Mouse (Mus musculus): ENCODE data around the gene Coro1c.
A peak's percentile ranks its signal among the peaks of the same experiment; 100 is the strongest.

The Coro1c gene

GRCm38 (mm10) chr5:113883384-113883771 lies 25.2 kb downstream of the Coro1c start:
- no peak for DNase-seq (ENCODE audit: low spot score)

GRCm38 (mm10) chr5:113882566-113883383 lies 25.8 kb downstream of the Coro1c start:
- DNase-seq (ENCODE audit: low spot score): no peak

GRCm38 (mm10) chr5:113881136-113881535 lies 27.4 kb downstream of the Coro1c start:
- DNase-seq (ENCODE audit: low spot score): no peak

GRCm38 (mm10) chr5:113878943-113879617 lies 29.5 kb downstream of the Coro1c start:
- DNase-seq (ENCODE audit: low spot score): no peak

GRCm38 (mm10) chr5:113877565-113877964 lies 31.0 kb downstream of the Coro1c start:
- no peak for DNase-seq (ENCODE audit: low spot score)

GRCm38 (mm10) chr5:113876176-113876575 lies 32.4 kb downstream of the Coro1c start:
- no peak for DNase-seq (ENCODE audit: low spot score)

- no peak for DNase-seq (ENCODE audit: low spot score)
These were observed 32.9 kb downstream of the Coro1c start for GRCm38 (mm10) chr5:113875625-113876024.

GRCm38 (mm10) chr5:113874063-113875024 lies 34.2 kb downstream of the Coro1c start:
- no peak for DNase-seq (ENCODE audit: low spot score)

GRCm38 (mm10) chr5:113872936-113873912 lies 35.3 kb downstream of the Coro1c start:
- DNase-seq (ENCODE audit: low spot score): peak; percentile 31

GRCm38 (mm10) chr5:113871903-113872548 lies 36.5 kb downstream of the Coro1c start:
- DNase-seq (ENCODE audit: low spot score): no peak

- no peak for DNase-seq (ENCODE audit: low spot score)
These were observed 38.0 kb downstream of the Coro1c start for GRCm38 (mm10) chr5:113870393-113871040.

- no peak for DNase-seq (ENCODE audit: low spot score)
These were observed 39.4 kb downstream of the Coro1c start for GRCm38 (mm10) chr5:113869132-113869531.

GRCm38 (mm10) chr5:113864992-113865391 lies 43.6 kb downstream of the Coro1c start:
- no peak for DNase-seq (ENCODE audit: low spot score)

- DNase-seq (ENCODE audit: low spot score): no peak
These were observed 44.6 kb downstream of the Coro1c start for GRCm38 (mm10) chr5:113863994-113864393.

GRCm38 (mm10) chr5:113862418-113862817 lies 46.1 kb downstream of the Coro1c start:
- no peak for DNase-seq (ENCODE audit: low spot score)

GRCm38 (mm10) chr5:113861294-113861693 lies 47.3 kb downstream of the Coro1c start:
- DNase-seq (ENCODE audit: low spot score): no peak

GRCm38 (mm10) chr5:113858971-113859370 lies 49.6 kb downstream of the Coro1c start:
- no peak for DNase-seq (ENCODE audit: low spot score)

- DNase-seq (ENCODE audit: low spot score): no peak
These were observed 50.0 kb downstream of the Coro1c start for GRCm38 (mm10) chr5:113858550-113858949.

- no peak for DNase-seq (ENCODE audit: low spot score)
These were observed 50.9 kb downstream of the Coro1c start for GRCm38 (mm10) chr5:113857631-113858030.

GRCm38 (mm10) chr5:113856631-113857030 lies 51.9 kb downstream of the Coro1c start:
- no peak for DNase-seq (ENCODE audit: low spot score)
